ENCODE assay signal across 8 mouse cellular contexts in the genomic region with DNA sequence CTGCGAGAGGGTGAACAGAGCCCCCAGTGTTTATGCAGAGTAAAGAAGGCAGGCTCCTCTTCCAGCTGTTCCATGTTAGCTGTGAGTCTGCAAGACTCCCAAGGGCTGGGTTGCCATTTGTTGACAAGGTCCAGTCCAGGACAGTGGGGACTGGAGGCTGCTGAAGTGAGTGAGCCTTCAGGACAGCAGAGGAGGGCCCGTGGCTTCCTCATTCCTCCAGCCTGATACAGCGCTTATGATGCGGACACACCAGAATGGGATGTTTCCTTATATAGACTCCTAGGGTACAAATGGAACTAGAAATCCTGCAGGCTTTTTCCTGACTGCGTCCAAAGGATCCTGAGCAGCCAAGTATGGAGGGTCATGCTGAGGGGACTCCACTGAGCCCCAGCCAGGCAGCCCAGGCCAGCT. TPM values are rescaled to one million over a fixed set of nuclear protein-coding genes. Genes with fewer than 3 reads are reported as not detected.
DNase-seq lines count a peak whose midpoint lies in the region; ATAC-seq lines count a peak whose summit lies in the region.

No protein-coding gene starts in this region.

- H3K9ac ChIP-seq in embryonic facial prominence, embryonic 13.5 days = peak overlapping the region; percentile 79
- peak overlapping the region; percentile 91 for H3K9ac ChIP-seq in heart, embryonic 12.5 days
- no peak overlapping the region for H3K9ac ChIP-seq in lung, embryonic 15.5 days

- H3K4me2 ChIP-seq in embryonic facial prominence, embryonic 13.5 days = peak overlapping the region; percentile 89
- H3K4me2 ChIP-seq in heart, embryonic 12.5 days = peak overlapping the region; percentile 88
- peak overlapping the region; percentile 99 for H3K4me2 ChIP-seq in lung, embryonic 15.5 days

- H3K4me1 ChIP-seq in embryonic facial prominence, embryonic 13.5 days = peaks cover 37% of the 10 kb centered on the region
- H3K4me1 ChIP-seq in heart, embryonic 12.5 days (replicated peaks) = peaks cover 47% of the 10 kb centered on the region
- peaks cover 30% of the 10 kb centered on the region for H3K4me1 ChIP-seq in lung, embryonic 15.5 days

- 11% methylated on average over 5 of the region's 5 CpGs for WGBS in embryonic facial prominence, embryonic 13.5 days
- WGBS in heart, embryonic 12.5 days = 7% methylated on average over 5 of the region's 5 CpGs
- 20% methylated on average over 5 of the region's 5 CpGs for WGBS in lung, embryonic 15.5 days

- ATAC-seq in embryonic facial prominence, embryonic 13.5 days (ENCODE audit: insufficient number of reproducible peaks, insufficient read depth, low FRiP score, low TSS enrichment, low read depth) = no peak
- peak; percentile 23; the same call in 1 of the 2 replicates for ATAC-seq in heart, embryonic 12.5 days (ENCODE audit: insufficient number of reproducible peaks, low FRiP score)
- peak; percentile 25; the same call in 1 of the 2 replicates for ATAC-seq in lung, embryonic 15.5 days (ENCODE audit: borderline replicate concordance, extremely low read depth, low FRiP score, low TSS enrichment)
- ATAC-seq in activated CD4-positive, CD25-positive, alpha-beta regulatory T cell, adult 4 months = no peak

- H3K4me3 ChIP-seq in embryonic facial prominence, embryonic 13.5 days = peak overlapping the region; percentile 80
- H3K4me3 ChIP-seq in heart, embryonic 12.5 days = peak overlapping the region; percentile 65
- H3K4me3 ChIP-seq in lung, embryonic 15.5 days = peak overlapping the region; percentile 54

- H3K36me3 ChIP-seq in embryonic facial prominence, embryonic 13.5 days = peaks cover 14% of the 10 kb centered on the region
- peaks cover 25% of the 10 kb centered on the region for H3K36me3 ChIP-seq in heart, embryonic 12.5 days
- H3K36me3 ChIP-seq in lung, embryonic 15.5 days = no peaks in the 10 kb centered on the region

- peak; percentile 10 to 16 for DNase-seq in right cerebral cortex, adult 2 months (ENCODE audit: low spot score in 2 of 2)
- DNase-seq in right cerebral cortex, postnatal 14 days = no peak
- peak; percentile 27 for DNase-seq in kidney, adult 9 months
- DNase-seq in right cerebral cortex, postnatal 4 days = peak; percentile 8

- H3K9me3 ChIP-seq in embryonic facial prominence, embryonic 13.5 days = no peaks in the 10 kb centered on the region
- H3K9me3 ChIP-seq in heart, embryonic 12.5 days (replicated peaks) = no peaks in the 10 kb centered on the region
- H3K9me3 ChIP-seq in lung, embryonic 15.5 days = no peaks in the 10 kb centered on the region

- no peaks in the 10 kb centered on the region for H3K27me3 ChIP-seq in embryonic facial prominence, embryonic 13.5 days
- H3K27me3 ChIP-seq in heart, embryonic 12.5 days (replicated peaks) = no peaks in the 10 kb centered on the region
- H3K27me3 ChIP-seq in lung, embryonic 15.5 days = no peaks in the 10 kb centered on the region

- H3K27ac ChIP-seq in embryonic facial prominence, embryonic 13.5 days = peak overlapping the region; percentile 97
- H3K27ac ChIP-seq in heart, embryonic 12.5 days (ENCODE audit: poor library complexity, severe bottlenecking) = peak overlapping the region; percentile 97
- peak overlapping the region; percentile 81 for H3K27ac ChIP-seq in lung, embryonic 15.5 days

RNA-seq across cellular contexts. Expression of a gene that starts 3.2 kb away (rescaled TPM):
- polyA plus RNA-seq in embryonic facial prominence, embryonic 13.5 days (2015; fragmentation: Nextera tagmentation; extraction: Ambion mirVana) = 10.2 and 12.3 TPM in 2 replicates
- 16.5 and 17.9 TPM in 2 replicates for polyA plus RNA-seq in heart, embryonic 12.5 days (2016; fragmentation: Nextera tagmentation; extraction: Ambion mirVana)
- 6.4 and 6.5 TPM in 2 replicates for polyA plus RNA-seq in lung, embryonic 15.5 days (2015; fragmentation: Nextera tagmentation; extraction: Ambion mirVana)
- under 1 TPM in 1 of 2 experiments, not detected in 1; 0.07 TPM for polyA plus RNA-seq in activated CD4-positive, CD25-positive, alpha-beta regulatory T cell, adult 4 months (2017; shearing (Covaris generic))

RNA-seq across cellular contexts. Expression of a gene that starts 54.0 kb away (rescaled TPM):
- 20.1 and 23.5 TPM in 2 replicates for polyA plus RNA-seq in embryonic facial prominence, embryonic 13.5 days (2015; fragmentation: Nextera tagmentation; extraction: Ambion mirVana)
- 26.3 and 26.8 TPM in 2 replicates for polyA plus RNA-seq in heart, embryonic 12.5 days (2016; fragmentation: Nextera tagmentation; extraction: Ambion mirVana)
- polyA plus RNA-seq in lung, embryonic 15.5 days (2015; fragmentation: Nextera tagmentation; extraction: Ambion mirVana) = 46.0 and 47.1 TPM in 2 replicates
- 10 to 100 TPM; 12.0 to 12.6 TPM for polyA plus RNA-seq in activated CD4-positive, CD25-positive, alpha-beta regulatory T cell, adult 4 months (2017; shearing (Covaris generic))

Comparison
In these comparisons a context has a peak if more than half of its experiments do, and no peak if none do; other contexts are left out.
1. ATAC-seq: peak in heart, embryonic 12.5 days (single experiment) and lung, embryonic 15.5 days (single experiment); none in embryonic facial prominence, embryonic 13.5 days (single experiment) and activated CD4-positive, CD25-positive, alpha-beta regulatory T cell, adult 4 months (single experiment).
2. Peak in every context shown above with its lines, with median percentiles within 50 percentile points of each other: H3K27ac ChIP-seq, H3K4me2 ChIP-seq and H3K4me3 ChIP-seq.